Mouse (Mus musculus): ENCODE measurements around the gene Lrrk2.

- TF ChIP-seq CTCF (IDR thresholded peaks at IDR 0.05; ENCODE audit: borderline replicate concordance, control insufficient read depth, extremely low read depth, insufficient read depth, low read length, poor library complexity) (peak; percentile 56; the same call in 1 of the 2 replicates), POLR2A (IDR thresholded peaks at IDR 0.05; ENCODE audit: control insufficient read depth, extremely low read depth, insufficient read depth, low read length, poor library complexity) (no peak)
These were observed 64.0 kb downstream of the Lrrk2 start for GRCm38 (mm10) chr15:91736791-91737533.

Measured in thymus, adult 2 months (tissue).